Mouse (Mus musculus): ENCODE data around the gene Atg4c.

Gene Atg4c

DNA sequence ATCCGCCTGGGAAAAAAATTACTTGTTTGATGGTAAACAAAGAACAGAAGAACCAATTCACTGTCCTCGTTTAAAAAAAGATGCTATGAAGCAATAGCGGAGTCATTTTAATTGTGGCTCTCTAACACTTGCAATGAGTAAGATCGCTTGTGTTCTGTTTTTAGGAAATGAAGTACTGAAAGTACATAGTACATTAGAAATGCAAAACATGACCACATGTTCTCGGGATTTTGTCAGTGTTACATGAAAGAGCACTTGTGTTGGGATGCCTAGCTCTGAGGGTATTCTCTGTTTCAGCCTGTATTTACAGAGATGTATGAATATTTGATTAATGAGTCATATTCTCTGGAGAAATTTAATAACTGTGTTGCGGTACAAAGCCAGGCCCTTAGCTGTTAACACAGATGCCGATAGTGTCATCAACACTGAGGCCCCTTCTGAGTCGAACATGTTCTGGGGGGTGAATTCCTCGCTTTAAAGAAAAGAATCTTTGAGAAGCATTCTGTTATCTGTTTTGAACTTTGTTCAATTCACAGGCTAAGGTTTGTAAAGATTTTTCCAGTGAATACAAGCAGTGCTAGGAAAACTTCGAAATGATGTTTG, 73.2 kb downstream of the Atg4c start:
- no peak for DNase-seq

DNA sequence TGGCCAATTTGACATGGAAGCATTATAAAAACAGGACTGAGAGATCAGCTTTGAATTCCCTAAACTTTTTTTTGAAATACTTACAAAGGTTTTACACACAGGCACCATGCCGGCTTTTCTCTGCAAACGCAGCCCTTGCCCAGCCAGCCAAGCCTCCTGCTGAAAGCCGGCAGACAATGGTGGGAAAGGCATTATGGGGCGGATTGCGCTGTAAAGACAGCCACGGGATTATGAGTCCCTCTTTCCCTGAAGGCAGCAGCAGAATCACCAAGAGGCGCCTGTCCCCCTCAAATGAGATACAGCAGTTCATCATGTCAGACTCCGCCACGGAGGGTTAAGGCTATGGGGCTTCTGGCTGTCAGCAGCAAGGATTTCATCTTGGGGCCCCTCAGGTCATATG, 79.1 kb downstream of the Atg4c start:
- DNase-seq = no peak

GRCm38 (mm10) chr4:99273466-99273865, 79.7 kb downstream of the Atg4c start:
- DNase-seq = no peak

GRCm38 (mm10) chr4:99273979-99274378, 80.2 kb downstream of the Atg4c start:
- no peak for DNase-seq

- DNase-seq = no peak
Observed at GRCm38 (mm10) chr4:99278876-99279275, 85.1 kb downstream of the Atg4c start.

DNA sequence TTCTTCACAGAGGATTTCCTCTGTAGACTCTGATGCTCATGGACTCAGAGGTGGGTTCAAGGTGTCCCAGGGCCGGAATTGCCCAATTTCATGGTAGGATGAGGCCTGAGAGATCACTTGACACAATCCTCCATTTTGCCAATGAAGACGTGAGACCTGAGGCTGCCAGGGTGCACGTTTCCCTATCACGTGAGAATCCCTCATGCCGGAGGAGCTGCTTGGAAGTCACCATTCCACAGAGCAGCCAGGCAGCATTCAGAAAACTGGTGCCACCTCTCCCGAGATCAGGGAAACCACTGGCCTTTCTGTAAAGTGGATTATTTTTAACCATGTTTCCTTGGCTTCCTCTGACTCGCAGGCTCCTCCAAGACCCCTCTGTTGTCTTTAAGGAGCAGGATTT, 88.0 kb downstream of the Atg4c start:
- no peak for DNase-seq

DNA sequence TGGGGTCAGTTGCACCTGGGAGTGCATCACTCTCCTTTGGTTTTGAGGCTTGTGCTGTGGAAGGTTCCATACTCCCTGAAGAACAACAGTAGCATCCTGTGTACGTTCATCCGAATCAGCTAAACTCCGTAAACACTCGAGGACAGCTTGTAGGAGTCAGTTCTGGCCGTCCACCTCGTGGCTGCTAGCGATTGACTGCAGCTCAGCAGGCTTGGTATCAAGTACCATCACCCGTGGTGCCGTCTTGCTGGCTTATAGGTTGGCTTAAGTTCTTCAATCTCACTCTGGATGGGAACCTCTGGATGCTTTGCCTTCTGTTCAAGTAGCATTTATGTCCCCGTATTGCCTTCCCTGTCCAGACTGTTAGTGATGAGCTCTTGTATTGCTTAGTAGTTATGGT, 95.6 kb downstream of the Atg4c start:
- DNase-seq = no peak

GRCm38 (mm10) chr4:99298676-99299075, 104.9 kb downstream of the Atg4c start:
- peak; percentile 9 for DNase-seq

GRCm38 (mm10) chr4:99304793-99305192, 111.1 kb downstream of the Atg4c start:
- DNase-seq = no peak
